Mouse (Mus musculus) olfactory bulb, adult 2 months (tissue): ENCODE results near the gene Taf3. TPM values are rescaled to one million over a fixed set of nuclear protein-coding genes. Genes with fewer than 3 reads are reported as not detected.

Source experiments
- H3K27ac ChIP-seq: fragments of 200-500 bp; 2 replicates; pipeline ENCODE4 v1.5.1; 2012; ENCODE audit warnings: low read depth, low read length; ENCODE audit not compliant: insufficient read depth
- H3K4me1 ChIP-seq: fragments of 200-500 bp; 2 replicates; pipeline ENCODE4 v1.6.1; 2012; ENCODE audit warnings: low read length; ENCODE audit not compliant: control insufficient read depth, insufficient read depth
- H3K4me3 ChIP-seq: fragments of 200-500 bp; 2 replicates; pipeline ENCODE4 v1.5.1; 2012; ENCODE audit warnings: mild to moderate bottlenecking, low read depth, low read length, moderate library complexity; ENCODE audit not compliant: insufficient read depth
- CTCF ChIP-seq: fragments of 200-500 bp; IDR thresholded peaks from 2 replicates; pipeline ENCODE4 v1.5.1; 2012; ENCODE audit warnings: low read depth, mild to moderate bottlenecking, low read length, moderate library complexity; ENCODE audit not compliant: insufficient read depth
- POLR2A ChIP-seq: fragments of 200-500 bp; IDR thresholded peaks from 2 replicates; pipeline ENCODE4 v1.6.1; 2012; ENCODE audit warnings: mild to moderate bottlenecking, low read depth, low read length, moderate library complexity; ENCODE audit not compliant: insufficient read depth
- WGBS: fragments of 180-500 bp; shearing (Covaris S2); methylation state at CpG from one replicate; pipeline ENCODE4 v1.1.7; 2018; 5-methylcytosine and 5-hydroxymethylcytosine counted together
- polyA plus RNA-seq: library from polyadenylated mRNA; stranded (reverse); fragments of >200 nt; gene quantifications from 2 replicates; pipeline ENCODE4 v1.2.4, GENCODE M21; 2012; ENCODE audit warnings: low replicate concordance; ENCODE audit not compliant: missing spikeins, insufficient read depth, insufficient read length

Taf3 gene
- polyA plus RNA-seq, 1 experiment = not detected

DNA sequence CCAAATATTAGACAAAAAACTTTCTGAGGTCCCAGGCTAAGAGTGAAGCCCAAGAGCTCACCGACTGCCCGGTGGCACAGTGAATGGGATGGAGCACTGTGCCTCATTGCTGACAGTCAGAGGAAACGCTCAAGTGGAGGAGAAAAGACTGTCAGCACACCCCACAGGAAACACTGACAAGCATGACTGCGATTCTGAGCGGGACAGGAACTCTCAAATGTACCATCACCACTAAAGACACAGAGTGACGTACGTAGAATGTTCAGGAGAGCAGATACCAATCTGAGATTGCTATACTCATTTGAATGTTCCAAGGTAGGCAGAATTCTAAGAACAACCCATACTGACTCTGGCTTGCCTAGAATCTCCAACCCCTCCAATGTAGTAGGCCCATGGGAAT lies 50.9 kb downstream of the Taf3 start:
- no peak overlapping the region for H3K4me3 ChIP-seq
- 92% methylated on average over 7 of the region's 7 CpGs for WGBS
- no peak overlapping the region for H3K27ac ChIP-seq
- H3K4me1 ChIP-seq = peaks cover 6% of the 10 kb centered on the region; the same call in 1 of the 2 replicates
- TF ChIP-seq CTCF (no peak), POLR2A (no peak)

DNA sequence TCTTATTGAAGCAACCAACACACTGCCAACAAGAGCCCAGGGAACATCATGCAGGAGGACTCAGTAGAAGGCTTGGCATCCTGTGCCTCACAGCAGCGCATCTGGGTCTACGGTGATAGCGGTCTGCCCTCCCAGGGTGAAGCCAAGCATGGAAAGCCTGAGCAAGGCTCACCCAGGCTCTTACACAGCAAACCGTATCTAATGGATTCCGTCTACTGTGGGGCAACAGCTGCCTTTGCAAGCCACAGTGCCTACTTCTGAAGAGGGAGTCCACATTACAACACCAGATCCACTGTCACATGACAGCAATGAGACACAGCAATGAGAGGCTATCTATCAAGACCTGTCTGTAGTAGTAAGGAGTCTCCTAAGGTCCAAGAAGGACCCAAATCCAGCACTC lies 52.3 kb downstream of the Taf3 start:
- Histone ChIP-seq H3K4me1 (peaks cover 1% of the 10 kb centered on the region; the same call in 1 of the 2 replicates), H3K4me3 (no peak overlapping the region), H3K27ac (no peak overlapping the region)
- WGBS = 94% methylated on average over 5 of the region's 5 CpGs
- TF ChIP-seq CTCF (no peak), POLR2A (no peak)

DNA sequence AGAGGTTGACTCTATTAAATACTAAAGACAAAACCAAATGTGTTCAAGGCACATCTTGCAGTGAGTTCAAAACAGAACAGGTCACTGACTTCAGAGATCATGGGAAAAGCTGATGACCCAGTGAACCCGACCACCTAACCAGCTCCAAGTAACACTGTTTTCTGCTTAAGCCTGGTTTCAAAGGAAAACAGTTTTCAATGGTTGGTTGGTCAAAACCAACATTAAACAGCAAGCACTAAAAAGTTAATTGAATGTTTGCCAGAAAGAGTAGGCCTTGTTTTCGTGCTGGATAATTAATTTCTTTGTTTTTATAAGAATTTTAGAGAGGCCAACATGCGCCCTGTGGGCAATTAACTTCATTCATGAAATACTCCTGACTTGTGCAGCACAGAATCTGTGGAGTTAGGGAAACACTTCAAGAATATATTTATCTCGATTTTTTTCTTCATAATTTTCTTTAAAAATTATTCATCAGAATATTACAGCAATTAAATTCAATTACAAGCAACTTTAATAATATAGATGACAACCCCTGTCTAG lies 57.6 kb downstream of the Taf3 start:
- Histone ChIP-seq H3K27ac (no peak overlapping the region), H3K4me3 (no peak overlapping the region), H3K4me1 (0 out of 2 replicates have a peak, but pooled peaks cover 4% of the 10 kb centered on the region)
- TF ChIP-seq POLR2A (no peak), CTCF (no peak)
- 56% methylated on average over 4 of the region's 4 CpGs for WGBS

DNA sequence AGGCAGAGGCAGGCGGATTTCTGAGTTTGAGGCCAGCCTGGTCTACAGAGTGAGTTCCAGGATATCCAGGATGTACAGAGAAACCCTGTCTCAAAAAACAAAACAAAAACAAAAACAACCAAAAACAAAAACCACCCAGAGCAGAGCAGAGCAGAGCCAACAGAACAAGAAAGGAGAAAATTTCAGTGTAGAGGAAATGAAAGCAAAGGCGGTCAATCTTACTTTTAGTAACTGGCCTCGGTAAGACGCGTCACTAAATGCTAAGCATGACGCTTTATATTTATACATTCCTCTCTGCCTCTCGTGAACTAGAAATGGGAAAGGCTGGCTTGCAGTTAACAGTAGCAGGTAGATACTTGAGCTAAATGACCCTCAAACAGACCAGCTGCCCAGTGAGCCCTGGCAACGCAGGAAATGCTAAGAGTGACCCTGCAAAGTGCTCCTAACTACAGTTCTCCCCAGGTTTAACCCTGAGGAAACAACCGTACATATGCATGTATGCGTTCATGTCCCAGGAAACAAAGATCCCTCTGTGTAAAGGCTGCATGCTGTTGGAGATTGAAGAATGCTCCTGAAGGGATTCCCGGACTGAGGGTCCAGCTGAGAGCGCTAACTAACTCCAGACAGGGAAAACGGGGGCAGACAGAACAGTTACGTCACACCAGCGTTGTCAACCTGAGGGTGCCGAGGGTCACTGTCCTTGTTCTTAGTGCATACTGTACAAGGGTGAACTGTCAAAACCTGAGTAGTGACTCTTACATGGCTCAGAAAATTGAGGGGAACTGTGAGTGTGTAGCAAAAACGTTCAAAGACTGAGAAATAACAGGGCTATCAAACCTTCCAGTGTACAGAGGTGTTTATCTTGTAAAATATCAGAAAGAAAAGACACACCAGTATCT lies 58.5 kb downstream of the Taf3 start:
- Histone ChIP-seq H3K4me1 (0 out of 2 replicates have a peak, but pooled peaks cover 4% of the 10 kb centered on the region), H3K27ac (no peak overlapping the region), H3K4me3 (no peak overlapping the region)
- no peak for TF ChIP-seq POLR2A
- no peak for TF ChIP-seq CTCF
- 84% methylated on average over 17 of the region's 17 CpGs for WGBS

DNA sequence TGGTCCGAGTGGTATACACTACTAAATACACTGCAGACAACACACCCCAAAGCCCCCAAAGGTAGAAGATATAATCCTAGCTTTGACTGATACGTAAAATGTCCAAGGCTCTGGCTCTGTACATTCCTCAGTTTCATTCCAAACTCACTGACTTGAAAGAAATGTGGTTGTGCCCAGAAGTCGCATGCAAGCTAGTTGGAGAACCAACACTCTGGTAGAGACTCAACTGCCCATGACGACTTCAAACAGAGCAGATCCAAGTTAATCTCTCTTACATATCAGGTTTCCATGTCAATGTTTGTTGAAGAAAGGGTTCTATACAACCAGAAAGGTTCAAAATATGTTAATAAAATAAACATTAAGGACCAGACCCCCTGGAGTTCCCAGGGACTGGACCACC lies 60.1 kb downstream of the Taf3 start:
- Histone ChIP-seq H3K4me3 (no peak overlapping the region), H3K27ac (no peak overlapping the region), H3K4me1 (0 out of 2 replicates have a peak, but pooled peaks cover 4% of the 10 kb centered on the region)
- WGBS = 91% methylated on average over 4 of the region's 4 CpGs
- TF ChIP-seq CTCF (no peak), POLR2A (no peak)

DNA sequence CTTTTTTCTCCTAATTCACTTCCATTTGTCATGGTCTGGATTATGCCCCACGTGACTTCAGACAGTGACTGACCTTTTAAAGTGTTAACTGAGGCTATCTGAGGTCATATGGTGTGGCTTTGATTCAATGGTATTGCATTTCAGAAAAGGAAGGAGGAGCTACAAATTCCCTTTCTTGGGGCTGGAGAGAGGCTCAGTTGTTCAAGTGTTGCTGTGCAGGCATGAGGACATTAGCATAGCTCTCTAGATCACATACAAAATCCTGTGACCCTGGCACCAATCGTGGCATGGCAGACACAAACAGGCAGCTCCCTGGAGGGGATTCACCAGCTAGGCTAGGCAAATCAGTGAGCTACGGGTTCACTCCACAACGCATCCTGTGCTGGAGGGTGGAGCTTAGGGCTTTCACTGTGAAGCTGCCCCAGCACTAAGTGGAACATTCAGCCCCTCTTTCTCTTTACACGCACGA lies 62.4 kb downstream of the Taf3 start:
- Histone ChIP-seq H3K4me1 (0 out of 2 replicates have a peak, but pooled peaks cover 4% of the 10 kb centered on the region), H3K27ac (no peak overlapping the region), H3K4me3 (no peak overlapping the region)
- WGBS = 26% methylated on average over 6 of the region's 6 CpGs
- no peak for TF ChIP-seq CTCF
- TF ChIP-seq POLR2A = no peak

DNA sequence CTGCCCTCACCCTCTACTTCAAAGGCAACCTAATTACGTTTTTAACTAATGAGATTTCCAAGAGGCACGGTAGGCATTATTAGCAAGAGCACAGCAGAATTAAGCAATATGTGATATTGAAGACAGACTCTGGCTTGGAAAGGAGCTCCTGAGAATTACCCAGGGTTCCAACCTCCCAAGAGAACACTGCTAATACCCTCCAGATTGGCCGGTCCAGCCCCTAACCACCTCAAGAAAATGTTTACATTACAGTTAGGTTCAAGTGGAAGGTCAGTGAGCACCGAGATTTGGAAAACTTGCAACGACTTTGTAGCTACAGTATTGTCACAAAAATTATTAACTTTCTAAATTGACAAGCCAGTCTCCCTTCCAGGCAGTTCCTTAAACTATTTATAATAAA lies 66.0 kb downstream of the Taf3 start:
- TF ChIP-seq POLR2A (no peak), CTCF (no peak)
- no peak overlapping the region for H3K4me3 ChIP-seq
- no peak overlapping the region for H3K27ac ChIP-seq
- H3K4me1 ChIP-seq = 0 out of 2 replicates have a peak, but pooled peaks cover 4% of the 10 kb centered on the region
- whole genome bisulfite sequencing = 61% methylated on average over 5 of the region's 5 CpGs

DNA sequence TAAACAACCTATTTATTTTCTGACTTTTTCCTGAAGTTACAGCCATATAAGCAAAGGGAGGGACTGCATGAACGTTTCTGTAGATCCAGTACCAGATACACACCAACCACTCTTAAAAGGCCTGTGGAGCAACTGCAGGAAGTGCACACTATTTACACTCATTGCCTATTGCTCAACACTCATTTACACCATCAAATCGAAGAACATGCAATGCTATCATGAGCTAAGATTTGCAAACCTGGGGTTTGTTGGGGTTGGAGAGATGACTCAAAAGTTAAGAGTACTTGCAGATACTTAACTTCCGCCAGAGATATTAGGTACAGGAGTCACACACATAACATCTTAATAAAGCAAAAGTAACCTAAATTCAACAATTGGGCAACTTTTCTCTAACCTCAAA lies 76.5 kb downstream of the Taf3 start:
- 80% methylated on average over 3 of the region's 3 CpGs for WGBS
- Histone ChIP-seq H3K4me3 (no peak overlapping the region), H3K4me1 (no peaks in the 10 kb centered on the region), H3K27ac (no peak overlapping the region)
- no peak for TF ChIP-seq CTCF
- no peak for TF ChIP-seq POLR2A

DNA sequence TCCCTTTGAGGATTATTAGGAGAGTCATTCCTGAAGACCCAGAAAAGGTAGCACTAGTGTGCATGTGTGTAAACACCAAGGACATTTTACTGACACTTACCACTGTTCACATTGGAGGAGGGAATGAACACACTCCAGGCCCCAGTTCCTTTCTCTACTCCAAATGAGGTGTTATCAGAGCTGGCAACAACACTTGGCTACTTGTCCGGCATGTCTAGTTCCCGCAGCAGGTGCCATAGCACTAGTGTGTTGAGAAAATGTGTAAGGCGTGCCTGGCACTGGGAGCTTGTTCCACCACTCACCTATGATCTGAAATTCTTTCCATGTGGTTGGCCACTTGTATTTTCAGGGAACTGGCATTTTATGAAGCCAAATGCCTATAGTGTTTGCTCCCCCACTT lies 77.8 kb downstream of the Taf3 start:
- H3K27ac ChIP-seq = no peak overlapping the region
- peaks cover 2% of the 10 kb centered on the region; the same call in 1 of the 2 replicates for H3K4me1 ChIP-seq
- TF ChIP-seq POLR2A (no peak), CTCF (no peak)
- H3K4me3 ChIP-seq = no peak overlapping the region
- WGBS = 89% methylated on average over 3 of the region's 3 CpGs
